Mouse (Mus musculus) frontal cortex, postnatal 14 days (tissue): Measurements from ENCODE around the gene Trpc6.
A peak's percentile ranks its signal among the peaks of the same experiment; 100 is the strongest.

Experiments
- DNase-seq, 2 experiments: peaks; one replicate each; pipeline ENCODE4 v3.0.0; 2022; ENCODE audit warnings: low spot score in 2 of 2

Trpc6 gene

GRCm38 (mm10) chr9:8544041-8544794 is at the start of gene Trpc6:
TSS of gene Trpc6 (plus strand) at chr9:8544142.
- DNase-seq, result peak; percentile 5 to 19

DNA sequence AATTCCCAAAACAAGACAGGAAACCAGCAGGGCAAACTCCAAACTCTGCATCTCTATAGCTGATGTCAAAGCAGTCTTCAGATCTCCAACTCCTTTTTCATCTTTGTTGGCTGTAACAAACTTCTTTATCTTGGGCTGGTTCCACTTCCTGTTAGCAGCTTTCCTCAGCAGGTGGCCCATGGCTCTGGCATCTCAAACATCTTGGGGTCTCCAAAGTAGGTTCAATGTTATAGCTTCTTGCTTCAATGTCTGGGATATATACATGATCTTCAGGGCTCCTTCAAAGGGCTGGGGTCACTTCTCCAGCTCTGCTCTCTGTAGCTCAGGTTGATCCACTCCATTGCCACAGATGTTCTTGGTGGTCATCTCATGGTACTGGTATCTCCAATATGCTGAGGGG is 23.0 kb upstream of the Trpc6 start:
- no peak for DNase-seq

GRCm38 (mm10) chr9:8533670-8534069 is 10.3 kb upstream of the Trpc6 start:
- no peak for DNase-seq

- no peak for DNase-seq
These were observed 1.3 kb downstream of the Trpc6 start for GRCm38 (mm10) chr9:8545236-8545635.

DNA sequence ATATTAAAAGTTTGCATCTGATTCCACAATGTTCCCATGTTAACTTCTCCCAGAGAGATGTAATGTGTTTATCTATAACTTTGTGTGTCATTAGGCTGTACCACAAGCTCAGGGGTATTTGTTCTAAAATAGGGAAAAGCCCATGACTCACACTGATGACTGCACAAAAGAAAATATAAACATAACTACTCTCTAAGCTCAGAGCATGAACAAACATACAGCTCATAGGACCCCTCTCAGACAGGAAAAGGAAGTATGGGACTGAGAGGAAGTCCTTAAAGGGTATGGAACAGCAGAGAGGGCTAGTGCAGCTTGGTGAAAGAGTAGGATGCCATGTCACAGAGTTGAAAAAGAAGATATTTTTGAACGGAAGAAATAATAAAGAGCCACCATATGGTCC is 14.6 kb downstream of the Trpc6 start:
- DNase-seq, result no peak

- no peak for DNase-seq
These were observed 48.7 kb downstream of the Trpc6 start for GRCm38 (mm10) chr9:8592618-8593017.

DNA sequence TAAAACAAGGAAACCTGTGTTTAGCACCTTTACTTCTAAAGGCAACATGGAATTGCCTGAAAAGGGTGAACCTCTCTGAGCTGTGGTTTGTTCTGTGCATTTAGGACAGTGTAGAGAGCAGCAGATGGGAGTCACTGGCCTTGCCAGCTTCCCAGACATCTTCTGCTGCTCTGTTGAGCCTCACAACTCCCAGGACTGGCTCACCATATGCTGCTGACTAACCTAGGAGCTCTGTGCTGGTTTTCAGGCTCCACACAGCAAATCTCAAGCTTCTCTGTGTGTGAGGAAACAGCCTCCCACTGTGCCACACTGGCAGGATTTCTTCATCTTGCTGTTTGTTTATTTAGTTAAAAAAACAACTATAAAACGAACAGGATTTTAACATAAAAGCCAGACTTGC is 53.1 kb downstream of the Trpc6 start:
- DNase-seq, result no peak

DNA sequence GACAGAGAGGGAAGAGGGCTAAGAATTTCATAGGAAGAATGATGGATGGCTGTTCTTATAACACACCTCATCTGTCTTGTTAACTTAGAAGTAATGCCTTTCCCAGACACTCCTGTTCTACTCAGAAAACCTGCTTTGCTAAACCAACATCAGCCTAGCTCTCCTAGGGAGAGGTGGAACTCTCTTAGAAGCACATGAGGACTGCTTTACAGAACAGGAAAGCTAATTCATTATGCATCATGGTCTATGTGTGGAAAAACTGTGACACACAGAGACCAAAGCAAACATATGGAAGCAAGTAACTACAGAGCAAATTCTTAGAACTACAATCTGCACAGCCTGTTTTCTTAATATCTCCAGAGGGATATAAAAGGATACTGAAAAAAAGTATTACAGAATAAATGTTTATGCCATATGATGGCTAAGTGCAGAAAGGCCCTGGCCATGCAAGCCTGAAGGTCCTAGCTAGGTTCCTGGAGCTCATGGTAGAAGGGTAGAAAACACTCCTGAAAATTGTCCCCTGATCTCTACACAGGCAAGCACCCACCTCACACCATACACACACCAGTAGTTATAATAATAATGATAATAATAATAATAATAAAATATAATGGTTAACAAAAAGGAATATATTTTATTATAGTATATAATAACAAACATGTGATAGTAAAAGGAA is 63.0 kb downstream of the Trpc6 start:
- DNase-seq, result no peak

GRCm38 (mm10) chr9:8634344-8634743 is 90.4 kb downstream of the Trpc6 start:
- no peak for DNase-seq

- DNase-seq, result no peak
These were observed 99.5 kb downstream of the Trpc6 start for GRCm38 (mm10) chr9:8643453-8643852.

GRCm38 (mm10) chr9:8655347-8655746 is 111.4 kb downstream of the Trpc6 start:
- no peak for DNase-seq

- DNase-seq, result no peak
These were observed 129.0 kb downstream of the Trpc6 start for GRCm38 (mm10) chr9:8672944-8673343.

DNA sequence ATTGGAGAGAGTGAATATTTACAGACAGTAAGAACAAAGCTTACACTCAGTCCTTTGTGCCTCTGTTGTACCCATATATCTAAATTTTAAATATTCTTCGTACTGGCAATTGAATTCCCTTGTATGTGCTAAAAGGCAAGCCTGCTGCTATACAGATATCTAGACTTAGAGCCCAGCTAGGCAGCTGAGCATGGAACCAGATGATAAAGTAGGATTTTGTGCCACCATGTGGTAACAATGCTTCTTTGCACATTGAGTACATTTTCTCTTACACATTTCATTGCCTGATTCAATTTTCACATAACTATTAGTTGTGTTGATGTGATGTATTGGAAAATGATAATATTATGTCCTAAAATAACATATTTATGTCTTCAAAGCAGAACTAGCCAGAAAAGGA is 132.7 kb downstream of the Trpc6 start:
- DNase-seq, result no peak

DNA sequence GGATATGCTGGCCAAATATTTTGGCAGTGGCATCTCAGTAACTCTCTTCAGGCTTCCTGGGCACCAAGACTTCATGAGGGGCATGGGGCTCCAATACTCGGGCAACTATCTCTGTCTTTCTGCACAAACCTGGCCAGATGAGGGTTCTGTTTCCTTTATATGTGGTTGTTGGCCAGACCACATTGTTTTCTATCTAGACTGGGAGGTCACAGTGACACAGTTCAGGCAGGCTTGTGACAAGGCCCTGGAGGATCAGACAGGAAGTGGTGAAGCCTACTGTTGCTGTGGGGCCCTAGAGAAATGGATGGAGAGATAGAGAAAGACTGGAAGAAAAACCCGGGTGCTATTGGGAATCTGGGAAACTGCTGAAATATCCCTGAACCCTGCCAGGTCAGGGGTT is 149.2 kb downstream of the Trpc6 start:
- no peak for DNase-seq

- DNase-seq, result peak; percentile 53 to 82
These were observed 156.7 kb downstream of the Trpc6 start for GRCm38 (mm10) chr9:8700669-8701068.

DNA sequence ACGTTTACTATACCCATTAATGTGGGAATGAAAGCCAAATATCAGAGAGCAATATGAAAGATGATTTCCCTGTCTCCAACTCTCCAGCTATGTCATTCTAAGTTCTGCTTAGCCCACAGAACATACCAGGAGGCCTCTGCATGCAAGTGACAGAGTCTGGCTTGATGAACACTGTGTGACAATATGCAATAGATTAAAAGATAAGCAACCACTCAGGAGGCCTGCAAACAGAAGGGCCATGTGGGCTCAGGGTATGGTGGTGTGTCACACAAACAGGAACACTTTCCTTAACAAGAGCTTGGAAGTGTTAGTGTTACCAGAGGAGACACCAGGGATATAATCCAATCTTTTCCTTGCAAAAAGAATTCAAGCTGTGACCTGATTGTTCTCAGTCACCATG is 159.6 kb downstream of the Trpc6 start:
- no peak for DNase-seq

DNA sequence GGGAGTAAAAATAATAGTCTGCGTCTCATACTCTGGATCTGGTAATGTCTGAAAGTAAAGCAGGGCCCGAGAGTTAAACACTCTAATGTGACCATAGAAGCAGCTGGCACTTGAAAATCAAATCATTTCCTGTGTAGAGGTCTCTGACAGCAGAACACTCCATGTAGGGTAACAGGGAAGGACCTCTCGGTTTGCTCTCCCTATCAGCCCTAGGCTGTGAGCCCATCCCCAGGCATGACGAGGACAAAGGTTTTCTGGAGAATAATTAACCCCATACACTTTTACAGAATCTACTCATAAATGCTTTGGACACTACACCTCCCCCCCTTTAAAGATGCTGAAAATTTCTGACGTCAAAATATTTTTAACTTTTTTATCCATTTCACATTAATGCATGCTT is 160.0 kb downstream of the Trpc6 start:
- DNase-seq, result no peak

DNA sequence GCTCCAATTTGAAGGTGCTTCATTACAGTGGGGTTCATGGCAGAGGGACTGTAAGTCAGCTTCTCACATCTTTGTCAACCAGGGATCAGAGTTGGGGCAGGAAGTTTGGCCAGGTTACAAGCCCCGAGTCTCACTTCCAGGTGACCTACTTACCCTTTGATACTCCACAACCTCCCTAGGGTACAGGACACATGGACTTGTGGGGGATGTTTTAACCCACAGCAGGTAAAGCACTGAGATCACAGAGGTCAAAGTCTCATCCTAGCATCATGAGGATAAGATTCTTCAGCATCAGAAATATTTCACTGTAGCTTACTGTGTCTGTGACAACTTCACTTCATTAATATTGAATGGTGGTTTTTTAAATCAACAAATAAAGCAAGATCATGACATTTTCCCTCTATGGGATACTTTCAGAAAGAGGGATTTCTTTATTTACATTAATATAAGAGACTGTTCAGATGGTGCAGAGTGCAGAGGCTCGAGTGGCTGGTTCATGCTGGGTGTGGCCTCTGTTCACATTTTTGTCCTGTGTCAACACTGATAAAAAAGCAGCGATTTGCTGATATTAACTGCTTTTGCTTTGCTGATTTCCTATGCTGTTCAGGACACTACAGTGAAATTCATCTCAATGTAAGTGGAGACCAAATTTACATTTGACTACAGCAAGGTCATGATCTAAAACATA is 166.3 kb downstream of the Trpc6 start:
- DNase-seq, result no peak

DNA sequence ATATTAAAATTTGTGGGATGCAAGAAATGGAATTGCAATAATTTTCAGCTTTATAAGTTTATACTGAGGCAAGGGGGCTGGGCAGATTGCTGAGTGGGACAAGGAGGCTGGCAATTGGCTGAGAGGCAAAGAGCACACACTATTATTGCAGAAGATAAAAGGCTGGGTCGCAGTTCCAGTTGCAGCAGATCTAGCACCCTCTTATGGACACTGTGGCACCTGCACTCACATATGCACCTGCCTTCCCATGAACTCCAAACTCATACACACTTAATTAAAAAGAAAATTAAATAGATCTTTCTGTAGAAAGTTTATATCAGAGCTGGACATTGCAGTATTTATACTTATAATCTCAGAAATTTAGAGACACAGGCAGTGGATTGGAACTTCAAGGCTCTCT is 175.1 kb downstream of the Trpc6 start:
- DNase-seq, result no peak

GRCm38 (mm10) chr9:8729056-8729455 is 185.1 kb downstream of the Trpc6 start:
- no peak for DNase-seq
